Mouse (Mus musculus) embryonic stem cell, embryonic (primary cell): ENCODE measurements around the gene Lama5.

Experiments
- CTCF ChIA-PET, 4 experiments: fragments of 300-600 bp in 2 of 4; fragments of 350-600 bp in 2 of 4; sonication (Branson Sonifier 250); formaldehyde crosslinking; loops; one replicate each; lab custom pipeline; 2022; ENCODE audit warnings: inconsistent platforms in 2 of 4; lab: Charles Lee
- POLR2A ChIA-PET, 4 experiments: fragments of 300-600 bp in 2 of 4; fragments of 350-600 bp in 2 of 4; sonication (Branson Sonifier 250); formaldehyde crosslinking; loops; one replicate each; lab custom pipeline; 2022; ENCODE audit warnings: antibody characterized with exemption in 4 of 4, inconsistent platforms in 1 of 4; lab: Charles Lee

Gene Lama5

DNA sequence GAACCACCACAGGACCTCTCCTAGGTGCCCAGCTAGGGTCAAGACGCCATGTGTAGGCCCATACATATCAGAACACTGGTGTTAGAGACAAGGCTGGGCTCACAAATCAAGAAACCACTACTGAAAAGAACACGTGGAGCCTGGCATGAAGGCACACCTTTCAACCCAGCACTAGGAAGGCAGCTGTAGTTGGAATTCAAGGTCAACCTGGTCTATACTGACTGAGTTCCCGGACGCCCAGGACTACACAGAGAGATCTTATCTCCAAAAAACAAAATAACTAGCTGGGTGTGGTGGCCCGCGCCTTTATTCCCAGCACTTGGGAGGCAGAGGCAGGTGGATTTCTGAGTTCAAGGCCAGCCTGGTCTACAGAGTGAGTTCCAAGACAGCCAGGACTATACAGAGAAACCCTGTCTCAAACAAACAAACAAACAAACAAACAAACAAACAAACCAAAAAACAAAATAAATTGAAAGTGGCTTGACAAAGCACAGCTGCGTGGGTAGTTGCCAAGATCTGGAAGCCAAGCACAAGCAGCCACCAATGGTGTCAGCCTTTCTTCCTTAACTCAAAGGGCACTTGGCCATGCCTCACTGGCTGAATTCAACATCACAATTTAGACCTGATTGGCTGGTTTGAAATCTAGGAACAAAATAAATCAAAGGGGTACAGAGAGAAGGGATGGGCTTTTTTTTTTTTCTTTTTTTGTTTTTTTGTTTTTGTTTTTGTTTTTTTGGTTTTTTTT lies 12.1 kb upstream of the Lama5 start:
- CTCF ChIA-PET, result interaction anchor here (0.6 to 3.9 kb wide), 9 partner anchors 9 to 351 kb away, joined by 3 to 23 read pairs (median 4); partner anchors contain the start of genes Lama5 (in 1 of the 4) and Ogfr (in 1 of the 4)
- POLR2A ChIA-PET, result interaction anchor here (0.5 to 24.4 kb wide), 32 partner anchors 9 to 752 kb away, joined by 3 to 743 read pairs (median 10); partner anchors contain the start of genes Rps21 (in 4 of the 4), Lama5 (in 3 of the 4), Adrm1 (in 1 of the 4) and Lsm14b (in 1 of the 4)

DNA sequence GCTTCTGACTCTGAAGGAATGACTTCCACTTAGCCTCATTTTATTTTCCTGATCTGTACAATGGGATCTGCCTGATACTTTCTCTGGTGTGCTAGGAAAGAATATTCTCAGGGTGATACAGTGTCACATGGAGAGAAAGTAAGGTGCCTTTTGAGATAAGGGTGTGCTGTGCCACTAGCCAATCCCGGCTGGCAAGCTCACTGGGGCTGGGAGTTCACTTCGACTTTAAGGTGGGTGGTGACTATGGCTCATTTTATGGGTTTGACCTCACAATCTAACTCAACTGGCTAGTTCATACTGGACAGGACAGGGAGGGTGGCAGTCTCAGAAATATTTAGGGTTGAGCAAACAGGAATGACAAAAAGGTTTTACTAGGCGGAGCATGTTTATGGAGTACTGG lies 11.3 kb upstream of the Lama5 start:
- ChIA-PET POLR2A (interaction anchor here (0.5 to 24.4 kb wide), 40 partner anchors 9 to 1616 kb away, joined by 3 to 743 read pairs (median 6); partner anchors contain the start of genes Lama5 (in 3 of the 4), Rps21 (in 3 of the 4), Lsm14b (in 1 of the 4) and Mtg2 (in 1 of the 4)), CTCF (interaction anchor here (0.6 to 3.9 kb wide), 14 partner anchors 9 to 39 kb away, joined by 3 to 23 read pairs (median 5); partner anchors contain the start of genes Lama5 (in 1 of the 4) and Rps21 (in 1 of the 4))

DNA sequence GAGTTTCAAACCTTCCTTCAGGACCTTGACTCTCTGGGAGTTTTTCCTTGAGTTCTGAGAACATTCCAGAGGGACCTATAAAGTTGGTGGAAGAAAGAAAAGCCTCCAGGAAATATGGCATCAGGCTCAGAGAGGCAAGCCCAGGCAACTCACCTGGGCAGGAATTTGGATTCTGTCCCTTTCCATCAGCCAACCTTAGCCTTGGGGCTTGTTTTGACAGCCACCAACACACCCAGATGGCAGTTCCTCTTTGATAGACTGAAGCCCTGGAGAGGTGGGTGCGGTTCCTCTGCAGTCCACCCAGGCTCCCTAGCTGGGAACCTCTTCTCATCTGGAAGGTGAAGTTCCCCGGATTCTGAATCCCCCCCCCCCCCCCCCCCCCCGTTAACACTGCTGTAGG lies 10.8 kb upstream of the Lama5 start:
- ChIA-PET POLR2A (interaction anchor here (0.6 to 24.4 kb wide), 37 partner anchors 10 to 1616 kb away, joined by 3 to 743 read pairs (median 7); partner anchors contain the start of genes Lama5 (in 3 of the 4), Rps21 (in 3 of the 4), Lsm14b (in 1 of the 4) and Mtg2 (in 1 of the 4)), CTCF (interaction anchor here in 3 of 4 experiments (0.6 to 3.9 kb wide), 13 partner anchors 8 to 262 kb away, joined by 3 to 23 read pairs (median 5); partner anchors contain the start of genes Lama5 (in 1 of the 3) and Rps21 (in 1 of the 3))

DNA sequence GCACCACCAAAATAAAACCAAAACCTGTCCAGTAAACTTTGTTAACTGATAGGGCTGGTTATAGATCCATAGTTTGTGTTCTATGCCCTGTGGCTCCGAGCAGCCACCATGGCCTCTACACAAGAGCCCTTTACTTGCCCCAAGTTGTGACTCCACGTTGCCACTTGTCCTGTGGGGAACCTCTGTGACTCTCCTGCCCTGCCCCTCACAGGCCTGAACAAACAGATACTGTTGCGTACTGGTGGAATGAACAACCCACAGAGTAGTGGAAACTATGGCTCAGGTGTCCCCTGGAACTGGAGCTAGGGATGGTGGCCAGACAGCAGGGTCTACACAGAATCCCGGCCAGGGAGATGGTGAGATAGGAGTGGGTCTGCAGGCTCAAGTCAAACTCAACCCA lies 10.1 kb upstream of the Lama5 start:
- CTCF ChIA-PET, result interaction anchor here (0.7 to 3.9 kb wide), 17 partner anchors 8 to 184 kb away, joined by 3 to 23 read pairs (median 6); partner anchors contain the start of genes Lama5 (in 1 of the 4) and Rps21 (in 1 of the 4)
- POLR2A ChIA-PET, result interaction anchor here in 3 of 4 experiments (0.6 to 24.4 kb wide), 40 partner anchors 8 to 473 kb away, joined by 3 to 743 read pairs (median 7); partner anchors contain the start of genes Lama5 (in 3 of the 3), Rps21 (in 3 of the 3), Cables2 (in 2 of the 3) and Lsm14b (in 1 of the 3)

DNA sequence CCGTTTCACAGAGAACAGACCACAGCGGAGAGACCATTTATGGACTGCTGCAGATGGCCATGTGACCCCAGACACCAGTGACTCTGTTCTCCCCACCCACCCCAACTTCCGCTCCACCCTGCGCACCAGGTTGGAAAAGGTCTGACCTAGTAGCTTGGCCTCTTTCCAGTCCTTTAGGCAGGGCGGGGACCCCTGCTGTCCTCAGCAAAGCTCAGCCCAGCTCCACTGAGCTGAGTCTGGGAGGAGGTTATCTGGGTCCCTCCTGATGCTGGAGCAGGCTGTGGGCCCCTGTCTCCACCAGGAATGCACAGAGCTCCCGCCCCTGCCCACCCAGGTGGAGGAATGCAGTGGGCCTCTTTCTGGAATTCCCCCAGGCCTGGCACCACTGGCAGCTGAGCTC lies 9.3 kb upstream of the Lama5 start:
- POLR2A ChIA-PET, result interaction anchor here (0.6 to 24.4 kb wide), 51 partner anchors 8 to 492 kb away, joined by 3 to 743 read pairs (median 6); partner anchors contain the start of genes Lama5 (in 3 of the 4), Rps21 (in 3 of the 4), Cables2 (in 2 of the 4) and Lsm14b (in 1 of the 4)
- CTCF ChIA-PET, result interaction anchor here (0.8 to 3.9 kb wide), 19 partner anchors 9 to 184 kb away, joined by 3 to 23 read pairs (median 5); partner anchors contain the start of genes Lama5 (in 2 of the 4) and Rps21 (in 1 of the 4)

DNA sequence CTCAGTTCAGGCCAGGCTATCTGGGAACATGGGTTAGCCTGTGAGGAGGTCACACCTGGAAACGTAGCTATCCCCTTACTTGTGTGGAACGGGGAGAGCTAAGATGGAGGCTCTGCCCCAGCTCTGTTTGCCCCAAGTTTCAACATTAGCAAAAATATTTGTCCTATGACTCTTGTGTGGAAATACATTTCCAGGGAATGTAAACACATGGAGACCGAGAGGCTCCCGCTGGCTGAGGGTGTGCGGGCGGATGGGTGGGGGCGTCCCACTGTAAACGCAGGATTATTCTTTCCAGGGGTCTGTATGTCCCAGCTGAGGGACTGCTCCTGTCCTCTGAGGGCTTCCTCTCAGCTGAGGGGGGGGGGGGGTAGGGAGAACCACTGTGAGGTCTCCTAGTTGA lies 8.7 kb upstream of the Lama5 start:
- ChIA-PET POLR2A (interaction anchor here in 3 of 4 experiments (0.6 to 24.4 kb wide), 45 partner anchors 9 to 1009 kb away, joined by 3 to 743 read pairs (median 6); partner anchors contain the start of genes Lama5 (in 3 of the 3), Rps21 (in 3 of the 3), Mtg2 (in 2 of the 3) and Cables2 (in 1 of the 3)), CTCF (interaction anchor here (0.6 to 3.7 kb wide), 19 partner anchors 8 to 183 kb away, joined by 3 to 23 read pairs (median 5); partner anchors contain the start of gene Lama5 (in 2 of the 4))

DNA sequence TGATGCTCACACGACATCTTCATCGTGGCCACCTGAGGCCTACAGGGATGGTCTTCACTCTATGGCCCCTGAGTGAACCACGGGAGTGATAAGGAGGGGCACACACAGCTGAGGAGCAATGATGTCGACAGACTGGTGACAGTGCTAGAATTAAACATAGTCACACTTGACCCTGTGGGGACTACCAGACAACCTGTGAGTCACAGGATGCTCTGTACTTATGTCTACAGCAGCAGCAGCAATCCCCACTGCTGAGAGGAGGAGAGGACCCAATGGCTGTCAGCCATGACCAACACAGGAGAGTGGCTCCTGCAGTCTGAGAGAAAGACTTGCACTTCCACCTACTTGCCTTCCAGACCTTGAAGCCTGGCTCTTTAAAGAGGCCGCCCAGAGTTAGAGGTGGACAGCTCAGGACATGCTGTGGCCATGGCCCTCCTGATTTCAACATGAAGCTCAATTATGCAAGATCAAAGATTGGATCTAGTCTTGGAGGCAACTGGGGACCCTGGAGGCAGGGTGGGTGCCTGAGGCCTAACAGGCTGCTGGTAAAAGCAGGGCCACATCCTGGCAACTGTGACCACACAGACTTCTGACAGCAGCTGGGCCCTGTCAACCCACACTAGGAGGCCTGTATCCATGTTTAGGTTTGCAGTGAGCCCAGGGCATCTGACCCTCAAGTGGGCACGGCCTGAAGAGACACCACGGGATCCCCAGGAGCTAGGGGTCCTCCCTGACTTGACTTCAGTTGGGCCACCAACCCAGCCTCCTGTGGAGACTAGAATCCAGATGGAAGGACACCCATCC lies 7.6 kb upstream of the Lama5 start:
- POLR2A ChIA-PET, result interaction anchor here in 3 of 4 experiments (0.7 to 24.4 kb wide), 19 partner anchors 8 to 248 kb away, joined by 3 to 743 read pairs (median 23); partner anchors contain the start of genes Lama5 (in 3 of the 3), Rps21 (in 3 of the 3) and Cables2 (in 1 of the 3)

DNA sequence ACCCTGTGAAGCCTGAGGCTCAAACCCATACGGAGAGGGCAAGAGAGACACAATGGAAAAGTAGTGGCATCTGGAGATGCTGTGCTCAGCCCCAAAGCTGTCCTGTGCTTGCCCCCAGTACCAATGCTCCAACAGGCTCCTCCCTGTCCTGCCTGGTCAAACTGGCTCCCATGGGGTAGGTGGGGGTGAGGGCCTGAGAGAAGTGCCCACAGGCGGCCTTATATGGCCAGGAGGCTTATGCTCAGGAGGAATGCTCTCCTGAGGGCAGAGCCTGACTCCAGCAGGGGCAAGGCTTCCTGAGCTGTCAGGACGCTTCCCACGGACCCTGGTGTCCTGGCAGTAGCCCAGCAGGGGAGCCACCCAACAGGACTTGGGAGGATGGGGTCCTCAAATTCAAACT lies 4.8 kb upstream of the Lama5 start:
- ChIA-PET POLR2A (interaction anchor here in 3 of 4 experiments (0.7 to 25.4 kb wide), 8 partner anchors 17 to 238 kb away, joined by 3 to 743 read pairs (median 161); partner anchors contain the start of genes Rps21 (in 2 of the 3) and Lama5 (in 1 of the 3)), CTCF (interaction anchor here in 3 of 4 experiments (0.6 to 1.2 kb wide), 4 partner anchors 60 to 632 kb away, joined by 3 to 6 read pairs (median 4); no protein-coding TSS in a partner anchor)

More for the DNA sequence above, 7.6 kb upstream of the Lama5 start:
- CTCF ChIA-PET, result interaction anchor here in 2 of 4 experiments (0.6 to 2.5 kb wide), 4 partner anchors 13 to 1818 kb away, joined by 3 to 8 read pairs (median 5); no protein-coding TSS in a partner anchor

DNA sequence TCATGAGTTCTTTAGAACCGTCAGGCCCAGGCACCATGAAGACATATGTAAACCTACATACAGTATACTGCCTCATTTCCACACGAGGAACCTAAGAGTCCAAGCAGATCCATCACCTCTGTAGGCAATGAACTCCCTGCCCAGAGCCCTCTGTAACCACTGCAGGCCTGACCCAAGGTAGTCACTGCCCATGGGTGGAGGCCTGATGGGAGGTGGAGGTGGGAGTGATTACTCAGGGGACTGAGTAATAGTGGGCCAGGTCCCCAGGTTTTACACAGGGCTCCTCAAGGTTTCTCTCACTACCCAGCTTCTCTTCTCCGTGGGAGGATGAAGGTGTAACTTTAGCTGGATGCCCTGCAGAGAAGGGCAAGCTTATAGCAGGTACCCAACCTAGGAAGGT lies 3.5 kb upstream of the Lama5 start:
- ChIA-PET POLR2A (interaction anchor here (0.5 to 32.9 kb wide), 25 partner anchors 1 to 480 kb away, joined by 3 to 743 read pairs (median 7); partner anchors contain the start of genes Rps21 (in 3 of the 4), Cables2 (in 1 of the 4), Dido1 (in 1 of the 4) and Gid8 (in 1 of the 4)), CTCF (interaction anchor here (0.7 to 9.3 kb wide), 10 partner anchors 7 to 115 kb away, joined by 3 to 102 read pairs (median 8); partner anchors contain the start of gene Rps21 (in 1 of the 4))

DNA sequence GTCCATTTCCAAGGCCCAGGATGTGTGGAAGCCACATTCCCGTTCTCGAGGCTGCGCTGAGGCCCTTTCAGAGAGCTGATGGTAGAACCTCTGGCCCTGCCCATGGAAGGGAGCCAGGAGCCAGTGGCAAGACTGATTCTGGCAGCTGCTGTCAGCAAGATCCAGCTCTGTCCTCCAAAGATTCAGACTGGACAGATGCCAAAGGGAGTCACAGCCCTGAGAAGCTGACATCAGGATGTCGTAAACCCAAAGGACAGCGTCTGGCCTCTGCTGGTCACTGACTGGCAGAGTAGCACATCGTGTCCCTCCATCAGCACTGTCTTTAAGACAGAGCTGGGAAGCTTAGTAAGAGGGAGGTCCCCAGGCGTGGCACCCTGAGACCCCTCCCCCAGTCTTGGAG lies 2.9 kb upstream of the Lama5 start:
- ChIA-PET CTCF (interaction anchor here (0.8 to 9.3 kb wide), 20 partner anchors 8 to 691 kb away, joined by 3 to 102 read pairs (median 6); partner anchors contain the start of gene Rps21 (in 1 of the 4)), POLR2A (interaction anchor here (0.5 to 32.9 kb wide), 27 partner anchors 0 to 1337 kb away, joined by 3 to 743 read pairs (median 7); partner anchors contain the start of genes Rps21 (in 3 of the 4), Adrm1 (in 1 of the 4), Cables2 (in 1 of the 4) and Dido1 (in 1 of the 4))

DNA sequence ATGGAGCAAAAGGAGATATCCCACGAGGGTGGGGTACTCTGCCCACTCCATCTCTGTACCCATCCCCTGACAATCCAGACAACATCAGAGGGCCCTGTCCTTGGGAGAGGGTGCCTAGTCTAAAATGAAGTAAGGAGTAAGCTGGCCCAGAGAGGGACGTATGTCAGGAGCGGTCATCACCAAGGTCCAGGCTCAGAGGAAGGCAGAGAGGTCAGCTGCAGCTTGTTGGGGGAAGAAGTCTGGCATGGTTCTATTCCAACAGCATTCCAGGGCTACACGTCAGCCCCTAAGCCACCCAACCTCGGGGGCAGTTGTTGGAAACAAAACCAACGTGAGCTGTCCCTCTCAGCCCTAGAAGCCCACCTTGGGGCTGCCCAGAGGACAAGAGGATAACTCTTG lies 2.4 kb upstream of the Lama5 start:
- ChIA-PET POLR2A (interaction anchor here (0.6 to 32.9 kb wide), 30 partner anchors 0 to 1337 kb away, joined by 3 to 743 read pairs (median 6); partner anchors contain the start of genes Rps21 (in 3 of the 4), Adrm1 (in 1 of the 4), Cables2 (in 1 of the 4) and Dido1 (in 1 of the 4)), CTCF (interaction anchor here (0.6 to 9.3 kb wide), 21 partner anchors 8 to 736 kb away, joined by 3 to 102 read pairs (median 4); partner anchors contain the start of gene Rps21 (in 1 of the 4))

DNA sequence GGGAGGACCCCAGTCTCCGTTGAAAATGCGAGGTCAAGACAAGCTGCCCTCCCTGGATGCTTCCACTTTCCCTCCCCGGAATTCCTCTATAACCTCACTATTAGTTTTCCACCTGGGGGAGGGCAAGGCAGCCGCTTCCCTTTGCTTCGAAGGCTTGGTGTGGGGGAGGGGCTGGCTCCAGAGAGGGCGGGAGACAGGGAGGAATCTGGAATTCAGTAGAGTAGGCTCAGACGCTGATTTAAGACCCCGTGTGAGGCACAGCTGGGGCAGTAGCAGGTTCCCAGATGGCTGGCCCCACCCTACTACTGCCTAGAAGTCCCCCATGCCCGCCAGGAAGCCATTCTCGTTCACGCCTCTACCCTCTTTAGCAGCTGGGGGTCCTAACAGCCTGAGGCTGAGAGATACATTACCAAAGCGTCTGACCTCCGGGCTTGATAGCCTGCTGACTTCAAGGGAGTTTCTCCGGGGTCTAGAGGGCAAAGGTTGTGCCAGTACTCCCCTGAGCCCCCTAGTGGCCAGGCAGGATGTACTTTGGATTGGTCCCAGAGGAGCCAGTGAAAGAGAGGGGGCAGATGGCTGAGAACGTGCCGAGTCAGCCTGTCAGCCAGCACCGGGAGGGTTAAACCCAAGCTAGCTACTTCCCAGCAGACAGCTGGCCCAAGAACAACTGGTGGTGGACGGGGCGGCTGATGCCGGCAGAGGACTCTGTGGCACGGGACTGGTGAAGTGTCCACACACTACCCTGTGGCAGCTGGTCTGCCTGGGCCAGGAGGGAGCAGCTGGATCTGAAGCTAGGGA lies 1.8 kb upstream of the Lama5 start:
- POLR2A ChIA-PET, result interaction anchor here (0.6 to 32.9 kb wide), 33 partner anchors 1 to 230 kb away, joined by 3 to 743 read pairs (median 5); partner anchors contain the start of genes Rps21 (in 3 of the 4), Adrm1 (in 2 of the 4), Cables2 (in 1 of the 4) and Lama5 (in 1 of the 4)
- CTCF ChIA-PET, result interaction anchor here (0.6 to 9.3 kb wide), 26 partner anchors 8 to 736 kb away, joined by 3 to 102 read pairs (median 4); partner anchors contain the start of gene Rps21 (in 1 of the 4)

DNA sequence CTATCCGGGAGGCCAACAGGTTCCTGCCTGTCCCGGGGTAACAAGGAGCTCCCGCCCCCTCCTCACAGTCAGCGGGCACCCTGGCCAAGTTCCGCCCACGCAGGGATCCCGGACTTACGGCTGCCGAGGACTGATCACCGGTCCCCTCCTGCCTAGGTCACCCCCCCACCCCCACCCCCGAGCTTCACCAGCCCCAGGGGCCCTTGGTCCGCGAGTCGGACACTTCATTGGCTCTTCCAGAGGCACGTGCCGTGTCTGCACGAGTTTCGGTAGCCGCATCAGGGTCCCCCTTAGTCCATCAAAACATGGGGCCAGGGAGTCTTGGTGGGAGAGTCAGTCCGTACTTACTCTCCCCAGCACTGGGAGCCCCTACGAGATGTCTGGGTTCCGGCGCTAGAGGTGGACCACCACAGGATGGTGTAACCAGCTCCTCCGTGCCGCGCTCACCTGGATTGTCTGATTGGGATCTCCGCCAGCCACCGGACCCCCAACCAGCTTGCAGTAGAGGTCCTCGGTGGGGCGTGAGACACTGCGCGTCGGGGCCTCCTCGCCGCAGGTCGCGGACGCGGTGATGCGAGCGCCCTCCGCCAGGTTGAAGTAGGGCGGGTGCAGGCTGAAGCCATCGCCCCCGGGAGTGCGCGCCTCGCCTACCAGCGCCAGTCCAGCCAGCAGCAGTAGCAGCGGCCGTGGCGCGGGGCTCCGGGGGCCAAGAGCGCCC lies 456 bp downstream of the Lama5 start:
- ChIA-PET CTCF (interaction anchor here in 3 of 4 experiments (0.6 to 9.3 kb wide), 10 partner anchors 8 to 443 kb away, joined by 3 to 102 read pairs (median 4); no protein-coding TSS in a partner anchor), POLR2A (interaction anchor here (0.6 to 32.9 kb wide), 33 partner anchors 3 to 690 kb away, joined by 3 to 743 read pairs (median 6); partner anchors contain the start of genes Rps21 (in 4 of the 4), Adrm1 (in 2 of the 4), Lama5 (in 1 of the 4) and Lsm14b (in 1 of the 4))

DNA sequence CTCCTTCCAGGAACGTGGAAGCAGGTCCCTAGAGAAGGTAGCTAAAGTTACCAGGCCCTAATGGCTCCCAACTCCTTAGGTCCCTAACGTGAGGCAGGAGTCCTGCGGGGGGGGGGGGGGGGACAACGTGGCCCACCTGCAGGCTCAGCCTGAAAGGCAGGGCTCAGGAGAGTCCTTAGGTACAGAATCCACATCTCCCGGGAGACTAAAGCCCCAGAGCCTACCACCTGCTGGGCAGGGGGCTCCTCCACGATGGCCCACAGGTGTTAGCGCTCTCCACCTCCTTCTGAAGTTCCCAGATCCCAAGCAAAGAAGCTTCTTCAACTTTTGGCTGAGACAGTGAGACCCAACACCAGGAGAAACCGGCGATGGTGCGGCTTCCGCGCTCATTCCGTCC lies 1.0 kb downstream of the Lama5 start:
- POLR2A ChIA-PET, result interaction anchor here (0.6 to 32.9 kb wide), 32 partner anchors 4 to 689 kb away, joined by 3 to 743 read pairs (median 6); partner anchors contain the start of genes Rps21 (in 4 of the 4), Adrm1 (in 2 of the 4), Lama5 (in 1 of the 4) and Lsm14b (in 1 of the 4)
- CTCF ChIA-PET, result interaction anchor here in 3 of 4 experiments (0.6 to 9.3 kb wide), 13 partner anchors 8 to 1495 kb away, joined by 3 to 102 read pairs (median 4); no protein-coding TSS in a partner anchor
